Mouse (Mus musculus): Measurements from ENCODE around the gene Gna13. TPM values are rescaled to one million over a fixed set of nuclear protein-coding genes. Genes with fewer than 3 reads are reported as not detected.

Gna13 gene
- polyA plus RNA-seq, 1 experiment from 2014 or later, result 49.5 TPM

DNA sequence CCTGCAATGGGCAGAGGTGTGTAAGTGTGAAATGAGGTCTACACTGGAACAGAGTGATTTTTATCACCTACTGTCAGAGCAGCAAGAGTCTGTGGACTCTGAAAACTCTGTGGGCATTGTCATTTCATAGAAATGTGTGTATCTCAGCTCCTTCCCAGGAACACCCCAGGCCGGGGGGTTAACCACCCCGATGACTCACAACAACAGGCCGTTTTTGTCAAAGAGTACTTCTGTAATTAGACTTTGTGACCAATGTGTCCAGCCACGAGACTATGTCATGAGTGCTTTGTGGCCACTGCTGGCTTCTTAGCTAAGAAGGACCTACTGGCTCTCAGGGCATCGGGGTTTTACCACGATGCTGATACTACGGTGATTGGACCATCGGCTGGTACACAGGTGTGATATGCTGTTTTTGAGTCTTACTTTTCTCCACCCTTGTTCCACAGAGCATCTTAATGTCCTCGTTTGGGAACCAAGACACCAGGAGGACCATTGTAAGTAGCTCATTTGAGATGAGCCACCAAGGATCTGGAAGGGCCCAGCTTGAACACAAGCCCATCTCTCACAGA, 54.9 kb downstream of the Gna13 start:
- Histone ChIP-seq H3K9me3 (ENCODE audit: control insufficient read depth, low read length) (no peaks in the 10 kb centered on the region; the same call in 1 of the 2 replicates), H3K4me1 (replicated peaks; ENCODE audit: control insufficient read depth, insufficient read depth) (no peaks in the 10 kb centered on the region), H3K36me3 (ENCODE audit: control insufficient read depth, insufficient read depth, low read length) (no peaks in the 10 kb centered on the region), H3K9ac (ENCODE audit: low read length) (no peak overlapping the region), H3K27me3 (ENCODE audit: control insufficient read depth, insufficient read depth, low read length) (no peaks in the 10 kb centered on the region), H3K4me2 (replicated peaks; ENCODE audit: low read depth) (no peak overlapping the region), H3K27ac (replicated peaks) (no peak overlapping the region), H3K4me3 (ENCODE audit: low read depth, low read length) (no peak overlapping the region)
- no peak for TF ChIP-seq CTCF (IDR thresholded peaks at IDR 0.05; ENCODE audit: low read depth)
- no peak for TF ChIP-seq EP300 (optimal IDR thresholded peaks at IDR 0.05)
- ATAC-seq (ENCODE audit: low FRiP score, low TSS enrichment) (no peak), DNase-seq (ENCODE audit: low spot score) (no peak)
- 82% methylated on average over 9 of the region's 9 CpGs for WGBS

DNA sequence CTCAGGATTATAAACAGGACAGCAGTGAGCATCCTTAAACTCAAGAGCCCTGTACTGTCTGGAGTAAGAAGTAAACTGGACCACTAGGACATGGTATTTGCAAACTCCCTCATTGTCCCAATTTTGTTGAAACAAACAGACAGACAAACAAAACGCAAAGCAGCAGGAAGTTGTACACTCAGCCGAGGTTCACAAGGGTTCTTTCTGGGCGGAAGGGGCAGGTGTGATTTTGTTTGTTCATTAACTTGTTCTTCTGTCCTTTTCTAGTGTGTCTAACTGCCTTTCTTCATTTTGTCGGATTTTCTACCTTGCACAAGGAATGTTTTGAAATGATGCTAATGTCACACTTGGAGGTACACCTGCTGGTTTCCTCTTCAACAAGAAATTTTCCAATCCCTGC, 56.8 kb downstream of the Gna13 start:
- no peak overlapping the region for H3K9ac ChIP-seq (ENCODE audit: low read length)
- DNase-seq (ENCODE audit: low spot score) (no peak), ATAC-seq (ENCODE audit: low FRiP score, low TSS enrichment) (no peak)
- H3K4me2 ChIP-seq (replicated peaks; ENCODE audit: low read depth), result no peak overlapping the region
- H3K27ac ChIP-seq (replicated peaks), result no peak overlapping the region
- no peak overlapping the region for H3K4me3 ChIP-seq (ENCODE audit: low read depth, low read length)
- TF ChIP-seq EP300 (optimal IDR thresholded peaks at IDR 0.05), result no peak
- TF ChIP-seq CTCF (IDR thresholded peaks at IDR 0.05; ENCODE audit: low read depth), result no peak
- no peaks in the 10 kb centered on the region for H3K36me3 ChIP-seq (ENCODE audit: control insufficient read depth, insufficient read depth, low read length)
- WGBS, result 37% methylated on average over 4 of the region's 4 CpGs
- no peaks in the 10 kb centered on the region for H3K4me1 ChIP-seq (replicated peaks; ENCODE audit: control insufficient read depth, insufficient read depth)
- no peaks in the 10 kb centered on the region for H3K27me3 ChIP-seq (ENCODE audit: control insufficient read depth, insufficient read depth, low read length)
- no peaks in the 10 kb centered on the region; the same call in 1 of the 2 replicates for H3K9me3 ChIP-seq (ENCODE audit: control insufficient read depth, low read length)

DNA sequence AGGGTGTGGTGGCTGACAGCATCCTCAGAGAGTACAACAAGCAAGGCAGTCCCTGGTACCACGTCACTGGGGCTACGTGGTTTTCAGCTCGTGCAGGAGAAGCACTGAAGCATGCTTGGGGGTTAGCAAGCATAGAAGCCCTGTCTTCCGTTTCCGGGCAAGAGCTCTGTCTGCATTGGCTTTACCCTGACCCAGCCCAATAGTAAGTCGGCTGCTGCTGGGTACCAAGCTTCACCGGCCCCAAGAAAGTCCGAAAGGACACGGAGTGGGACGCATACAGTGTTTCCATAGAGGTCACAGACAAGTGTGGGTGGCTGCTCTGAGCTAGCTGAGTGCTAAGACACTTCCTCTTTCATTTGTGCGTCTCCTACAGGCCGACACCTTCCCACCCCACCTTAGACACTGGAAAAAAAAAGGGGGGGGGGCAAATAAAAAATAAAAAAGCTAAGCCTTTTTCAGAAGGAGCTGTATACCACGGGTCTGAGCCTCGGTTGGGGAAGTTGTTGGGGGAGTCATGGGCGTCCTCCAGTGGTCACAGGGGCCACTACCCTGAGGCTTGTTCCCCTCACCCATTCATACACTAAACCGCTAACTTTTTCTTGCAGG, 57.4 kb downstream of the Gna13 start:
- no peak overlapping the region for H3K4me2 ChIP-seq (replicated peaks; ENCODE audit: low read depth)

DNA sequence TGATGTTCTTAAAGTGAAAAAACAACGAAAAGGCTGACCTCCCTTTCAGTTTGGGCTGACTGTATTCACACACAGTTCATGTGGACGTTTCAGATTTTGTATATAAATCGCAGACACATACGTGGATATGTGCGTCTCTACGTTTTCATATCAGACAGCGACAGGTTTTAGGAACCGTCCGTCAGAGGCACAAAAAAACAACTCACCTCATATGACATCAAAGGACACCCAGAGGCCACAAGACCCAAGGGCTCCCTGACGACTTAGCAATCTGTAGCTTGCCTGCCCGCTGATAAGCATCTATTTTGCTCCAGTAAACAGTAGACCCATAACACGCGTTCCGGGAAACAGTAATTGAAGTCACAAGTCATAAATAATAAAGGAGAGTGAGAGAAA, 57.9 kb downstream of the Gna13 start:
- no peak for TF ChIP-seq EP300 (optimal IDR thresholded peaks at IDR 0.05)
- no peak for TF ChIP-seq CTCF (IDR thresholded peaks at IDR 0.05; ENCODE audit: low read depth)
- no peak overlapping the region for H3K9ac ChIP-seq (ENCODE audit: low read length)
- H3K4me1 ChIP-seq (replicated peaks; ENCODE audit: control insufficient read depth, insufficient read depth), result no peaks in the 10 kb centered on the region; the same call in 1 of the 2 replicates
- no peaks in the 10 kb centered on the region for H3K36me3 ChIP-seq (ENCODE audit: control insufficient read depth, insufficient read depth, low read length)
- DNase-seq (ENCODE audit: low spot score) (no peak), ATAC-seq (ENCODE audit: low FRiP score, low TSS enrichment) (no peak)
- no peak overlapping the region for H3K4me2 ChIP-seq (replicated peaks; ENCODE audit: low read depth)
- no peaks in the 10 kb centered on the region for H3K27me3 ChIP-seq (ENCODE audit: control insufficient read depth, insufficient read depth, low read length)
- H3K9me3 ChIP-seq (ENCODE audit: control insufficient read depth, low read length), result no peaks in the 10 kb centered on the region; the same call in 1 of the 2 replicates
- no peak overlapping the region for H3K4me3 ChIP-seq (ENCODE audit: low read depth, low read length)
- H3K27ac ChIP-seq (replicated peaks), result no peak overlapping the region
- WGBS, result 75% methylated on average over 14 of the region's 14 CpGs

More for the DNA sequence above, 57.4 kb downstream of the Gna13 start:
- 0 out of 2 replicates have a peak, but pooled peaks have one; percentile 21 for ATAC-seq (ENCODE audit: low FRiP score, low TSS enrichment)
- 54% methylated on average over 16 of the region's 16 CpGs for WGBS
- H3K27me3 ChIP-seq (ENCODE audit: control insufficient read depth, insufficient read depth, low read length), result no peaks in the 10 kb centered on the region
- H3K9me3 ChIP-seq (ENCODE audit: control insufficient read depth, low read length), result no peaks in the 10 kb centered on the region; the same call in 1 of the 2 replicates
- TF ChIP-seq EP300 (optimal IDR thresholded peaks at IDR 0.05), result no peak
- no peak for DNase-seq (ENCODE audit: low spot score)
- no peak overlapping the region for H3K4me3 ChIP-seq (ENCODE audit: low read depth, low read length)
- H3K4me1 ChIP-seq (replicated peaks; ENCODE audit: control insufficient read depth, insufficient read depth), result no peaks in the 10 kb centered on the region
- no peak overlapping the region for H3K27ac ChIP-seq (replicated peaks)
- no peak overlapping the region for H3K9ac ChIP-seq (ENCODE audit: low read length)
- H3K36me3 ChIP-seq (ENCODE audit: control insufficient read depth, insufficient read depth, low read length), result no peaks in the 10 kb centered on the region

DNA sequence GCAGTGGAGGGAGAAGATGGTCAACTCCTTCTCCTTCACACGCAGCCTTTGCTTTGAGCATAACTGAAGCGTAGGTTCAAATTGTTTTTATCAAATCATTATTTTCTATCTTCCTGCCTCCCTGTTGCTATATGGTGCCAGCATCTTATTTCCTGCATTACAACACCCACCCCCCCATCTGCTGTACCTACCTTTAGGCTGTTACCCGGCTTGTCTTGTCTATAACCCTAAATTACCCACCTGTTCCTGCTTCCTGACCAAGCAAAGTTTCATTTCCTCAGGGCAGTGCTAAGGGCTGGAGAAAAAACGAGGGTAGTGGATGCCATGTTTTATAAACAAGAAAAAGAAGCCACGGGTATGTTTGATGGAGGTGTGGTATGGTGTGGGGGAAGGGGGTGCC, 58.6 kb downstream of the Gna13 start:
- no peak for ATAC-seq (ENCODE audit: low FRiP score, low TSS enrichment)
- Histone ChIP-seq H3K4me3 (ENCODE audit: low read depth, low read length) (no peak overlapping the region), H3K27me3 (ENCODE audit: control insufficient read depth, insufficient read depth, low read length) (no peaks in the 10 kb centered on the region), H3K4me2 (replicated peaks; ENCODE audit: low read depth) (no peak overlapping the region), H3K4me1 (replicated peaks; ENCODE audit: control insufficient read depth, insufficient read depth) (no peaks in the 10 kb centered on the region; the same call in 1 of the 2 replicates), H3K36me3 (ENCODE audit: control insufficient read depth, insufficient read depth, low read length) (no peaks in the 10 kb centered on the region), H3K9me3 (ENCODE audit: control insufficient read depth, low read length) (no peaks in the 10 kb centered on the region; the same call in 1 of the 2 replicates), H3K9ac (ENCODE audit: low read length) (no peak overlapping the region), H3K27ac (replicated peaks) (no peak overlapping the region)
- WGBS, result 73% methylated on average over 5 of the region's 5 CpGs
- TF ChIP-seq CTCF (IDR thresholded peaks at IDR 0.05; ENCODE audit: low read depth), result no peak
- TF ChIP-seq EP300 (optimal IDR thresholded peaks at IDR 0.05), result no peak
- DNase-seq (ENCODE audit: low spot score), result no peak

DNA sequence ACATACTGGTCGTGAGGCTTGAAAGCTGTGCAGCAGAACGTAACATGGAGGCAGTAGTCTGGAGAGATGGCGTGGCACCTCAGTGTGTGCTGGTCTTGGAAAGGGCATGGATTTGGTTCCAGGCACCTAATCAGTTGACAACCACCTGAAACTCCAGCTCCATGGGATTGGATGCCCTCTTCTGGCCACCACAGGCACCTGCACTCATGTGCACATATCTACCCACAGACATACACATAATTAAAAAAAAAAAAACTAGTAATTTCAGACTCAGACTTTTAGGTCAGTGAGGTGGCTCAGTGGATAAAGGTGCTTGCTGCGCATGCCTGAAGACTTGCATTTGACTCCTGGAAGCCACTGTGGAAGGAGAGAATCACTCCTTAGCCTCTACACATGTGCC, 59.6 kb downstream of the Gna13 start:
- DNase-seq (ENCODE audit: low spot score) (no peak), ATAC-seq (ENCODE audit: low FRiP score, low TSS enrichment) (no peak)
- no peak overlapping the region for H3K27ac ChIP-seq (replicated peaks)
- H3K4me3 ChIP-seq (ENCODE audit: low read depth, low read length), result no peak overlapping the region
- TF ChIP-seq CTCF (IDR thresholded peaks at IDR 0.05; ENCODE audit: low read depth), result peak; percentile 32; the same call in 1 of the 2 replicates
- TF ChIP-seq EP300 (optimal IDR thresholded peaks at IDR 0.05), result no peak
- H3K4me1 ChIP-seq (replicated peaks; ENCODE audit: control insufficient read depth, insufficient read depth), result no peaks in the 10 kb centered on the region; the same call in 1 of the 2 replicates
- no peak overlapping the region for H3K4me2 ChIP-seq (replicated peaks; ENCODE audit: low read depth)
- H3K27me3 ChIP-seq (ENCODE audit: control insufficient read depth, insufficient read depth, low read length), result no peaks in the 10 kb centered on the region
- H3K36me3 ChIP-seq (ENCODE audit: control insufficient read depth, insufficient read depth, low read length), result no peaks in the 10 kb centered on the region
- H3K9me3 ChIP-seq (ENCODE audit: control insufficient read depth, low read length), result no peaks in the 10 kb centered on the region; the same call in 1 of the 2 replicates
- H3K9ac ChIP-seq (ENCODE audit: low read length), result no peak overlapping the region
- 98% methylated on average over 4 of the region's 4 CpGs for WGBS
